Mouse (Mus musculus) bone marrow macrophage, adult 2 months (primary cell): ENCODE results near the gene Dzank1. TPM values are rescaled to one million over a fixed set of nuclear protein-coding genes. Genes with fewer than 3 reads are reported as not detected.
A peak's percentile ranks its signal among the peaks of the same experiment; 100 is the strongest.

Experiments
- H3K27ac ChIP-seq: 2 replicates; pipeline ENCODE4 v1.5.1; 2012; ENCODE audit warnings: low read depth, low read length; ENCODE audit not compliant: insufficient read depth
- H3K4me1 ChIP-seq: 2 replicates; pipeline ENCODE4 v1.6.1; 2012; ENCODE audit warnings: low read length; ENCODE audit not compliant: control insufficient read depth, insufficient read depth
- H3K4me3 ChIP-seq: 2 replicates; pipeline ENCODE4 v1.5.1; 2012; ENCODE audit warnings: mild to moderate bottlenecking, low read length, moderate library complexity; ENCODE audit not compliant: insufficient read depth
- CTCF ChIP-seq: IDR thresholded peaks from 2 replicates; pipeline ENCODE4 v1.5.1; 2012; ENCODE audit warnings: low read depth, mild to moderate bottlenecking, low read length, moderate library complexity
- POLR2A ChIP-seq: IDR thresholded peaks from 2 replicates; pipeline ENCODE4 v1.6.1; 2012; ENCODE audit warnings: mild to moderate bottlenecking, low read depth, low read length, borderline replicate concordance
- polyA plus RNA-seq: library from polyadenylated mRNA; stranded (reverse); fragments of >200 nt; gene quantifications from 2 replicates; pipeline ENCODE4 v1.2.4, GENCODE M21; 2012; ENCODE audit not compliant: missing spikeins, insufficient read depth, insufficient read length

Gene Dzank1
- polyA plus RNA-seq, 1 experiment = 1.1 TPM

- no peak overlapping the region for H3K4me3 ChIP-seq
- no peak overlapping the region for H3K27ac ChIP-seq
- TF ChIP-seq POLR2A (no peak), CTCF (no peak)
- H3K4me1 ChIP-seq = peaks cover 4% of the 10 kb centered on the region
Observed at GRCm38 (mm10) chr2:144446360-144446999, 80.7 kb downstream of the Dzank1 start.

GRCm38 (mm10) chr2:144441386-144441915, 85.8 kb downstream of the Dzank1 start:
- Histone ChIP-seq H3K4me1 (peaks cover 9% of the 10 kb centered on the region), H3K27ac (peak overlapping the region; percentile 18; the same call in 1 of the 2 replicates), H3K4me3 (no peak overlapping the region)
- TF ChIP-seq CTCF (no peak), POLR2A (no peak)

- no peak for TF ChIP-seq POLR2A
- TF ChIP-seq CTCF = no peak
- H3K4me3 ChIP-seq = no peak overlapping the region
- peaks cover 9% of the 10 kb centered on the region for H3K4me1 ChIP-seq
- H3K27ac ChIP-seq = no peak overlapping the region
Observed at GRCm38 (mm10) chr2:144439191-144439700, 88.0 kb downstream of the Dzank1 start.

- Histone ChIP-seq H3K27ac (no peak overlapping the region), H3K4me1 (peaks cover 9% of the 10 kb centered on the region), H3K4me3 (no peak overlapping the region)
- TF ChIP-seq CTCF (peak; percentile 11; the same call in 1 of the 2 replicates), POLR2A (no peak)
Observed at GRCm38 (mm10) chr2:144438424-144438823, 88.8 kb downstream of the Dzank1 start.

GRCm38 (mm10) chr2:144435679-144436078, 91.5 kb downstream of the Dzank1 start:
- TF ChIP-seq POLR2A (no peak), CTCF (no peak)
- no peak overlapping the region for H3K27ac ChIP-seq
- no peak overlapping the region for H3K4me3 ChIP-seq
- no peaks in the 10 kb centered on the region for H3K4me1 ChIP-seq

GRCm38 (mm10) chr2:144431286-144431825, 95.9 kb downstream of the Dzank1 start:
- Histone ChIP-seq H3K27ac (no peak overlapping the region), H3K4me1 (no peaks in the 10 kb centered on the region), H3K4me3 (no peak overlapping the region)
- TF ChIP-seq CTCF (no peak), POLR2A (no peak)

- Histone ChIP-seq H3K4me1 (no peaks in the 10 kb centered on the region), H3K27ac (no peak overlapping the region), H3K4me3 (no peak overlapping the region)
- no peak for TF ChIP-seq POLR2A
- no peak for TF ChIP-seq CTCF
Observed at GRCm38 (mm10) chr2:144429171-144429570, 98.0 kb downstream of the Dzank1 start.

GRCm38 (mm10) chr2:144428659-144429058, 98.6 kb downstream of the Dzank1 start:
- no peak overlapping the region for H3K4me3 ChIP-seq
- TF ChIP-seq CTCF = no peak
- TF ChIP-seq POLR2A = no peak
- no peaks in the 10 kb centered on the region for H3K4me1 ChIP-seq
- H3K27ac ChIP-seq = no peak overlapping the region

- Histone ChIP-seq H3K27ac (no peak overlapping the region), H3K4me1 (no peaks in the 10 kb centered on the region), H3K4me3 (no peak overlapping the region)
- TF ChIP-seq POLR2A = no peak
- TF ChIP-seq CTCF = no peak
Observed at GRCm38 (mm10) chr2:144427852-144428251, 99.4 kb downstream of the Dzank1 start.

- H3K4me1 ChIP-seq = no peaks in the 10 kb centered on the region
- no peak for TF ChIP-seq POLR2A
- TF ChIP-seq CTCF = no peak
- H3K27ac ChIP-seq = no peak overlapping the region
- no peak overlapping the region for H3K4me3 ChIP-seq
Observed at GRCm38 (mm10) chr2:144425761-144426160, 101.5 kb downstream of the Dzank1 start.
